Mouse (Mus musculus) ES-CJ7 (cell line): ENCODE measurements around the gene Radil.

Experiments
- DNase-seq: peaks from one replicate; pipeline ENCODE4 v3.0.0; 2011; ENCODE audit warnings: low read depth, low spot score

Gene Radil

DNA sequence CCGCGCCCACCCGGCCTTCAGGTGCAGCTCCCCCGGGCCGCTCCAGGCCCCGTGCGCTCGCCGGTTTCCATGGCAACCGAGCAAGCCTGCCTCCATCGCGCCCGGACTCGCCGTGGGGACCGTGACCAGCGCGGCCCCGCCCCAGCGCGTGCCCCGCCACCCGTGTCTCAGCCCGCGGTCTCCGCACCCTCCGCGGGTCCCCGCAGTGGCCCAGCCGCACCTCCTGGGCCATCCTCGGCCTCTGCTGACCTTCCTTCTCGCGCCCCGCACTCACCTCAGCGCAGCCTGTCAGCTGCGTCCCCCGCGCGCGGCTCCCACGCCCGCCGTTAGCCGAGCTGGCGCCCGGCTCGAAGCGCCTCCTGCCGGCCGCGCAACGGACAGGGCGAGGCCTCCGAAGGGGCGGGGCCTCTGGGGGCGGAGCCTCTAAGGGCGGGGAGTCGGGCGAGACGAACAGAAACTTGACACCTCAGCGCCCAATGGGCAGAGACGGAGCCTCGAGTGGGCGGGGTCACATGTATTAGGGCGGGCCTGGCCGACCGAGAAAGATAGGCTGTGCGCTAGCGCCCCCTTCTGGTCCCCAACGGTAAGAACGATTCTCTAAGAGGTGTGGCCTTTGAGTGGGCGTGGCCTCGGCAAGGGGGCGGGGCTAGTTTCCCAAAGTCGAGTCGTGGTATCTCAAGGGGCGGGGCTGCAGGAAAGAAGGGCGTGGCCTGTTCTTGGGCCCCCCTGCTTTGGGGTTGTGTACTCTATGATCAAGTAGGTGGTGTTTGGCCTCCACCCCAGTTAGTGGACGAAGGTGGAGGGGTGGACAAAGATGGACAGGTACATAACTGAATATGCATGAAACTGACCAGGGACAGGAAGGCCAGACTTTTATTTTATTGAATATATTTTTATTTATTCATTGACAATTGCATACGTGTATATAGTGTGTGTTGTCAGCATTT is at the start of gene Radil:
Gene Radil (minus strand): TSS at position 393 of the 947 bp plus-strand sequence.
- DNase-seq, result peak; percentile 98

GRCm38 (mm10) chr5:142597648-142598390 is 46.9 kb upstream of the Radil start:
- no peak for DNase-seq

- no peak for DNase-seq
These were observed 45.8 kb upstream of the Radil start for GRCm38 (mm10) chr5:142596723-142597122.

DNA sequence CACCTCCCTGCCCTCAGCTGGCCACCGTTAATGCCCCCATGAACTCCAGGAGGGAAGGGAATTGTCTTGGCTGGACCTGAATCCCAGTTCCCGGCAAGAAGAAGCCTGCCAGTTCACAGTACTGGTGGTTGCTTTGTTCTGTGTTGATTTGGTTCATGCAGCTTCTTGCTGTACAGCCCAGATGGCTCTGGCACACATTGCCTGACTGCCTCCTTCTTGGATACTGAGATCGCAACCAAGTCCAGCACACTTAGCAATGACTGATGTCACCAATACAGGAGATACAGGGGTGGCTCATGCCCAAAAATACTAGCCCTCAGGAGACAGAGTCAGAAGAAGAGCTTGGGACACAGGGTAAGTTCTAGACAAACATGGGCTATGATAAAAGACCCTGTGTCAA is 44.8 kb upstream of the Radil start:
- no peak for DNase-seq

GRCm38 (mm10) chr5:142590953-142591616 is 40.2 kb upstream of the Radil start:
- DNase-seq, result no peak

GRCm38 (mm10) chr5:142583616-142584126 is 32.8 kb upstream of the Radil start:
- DNase-seq, result no peak

GRCm38 (mm10) chr5:142581517-142581916 is 30.6 kb upstream of the Radil start:
- DNase-seq, result peak; percentile 77

DNA sequence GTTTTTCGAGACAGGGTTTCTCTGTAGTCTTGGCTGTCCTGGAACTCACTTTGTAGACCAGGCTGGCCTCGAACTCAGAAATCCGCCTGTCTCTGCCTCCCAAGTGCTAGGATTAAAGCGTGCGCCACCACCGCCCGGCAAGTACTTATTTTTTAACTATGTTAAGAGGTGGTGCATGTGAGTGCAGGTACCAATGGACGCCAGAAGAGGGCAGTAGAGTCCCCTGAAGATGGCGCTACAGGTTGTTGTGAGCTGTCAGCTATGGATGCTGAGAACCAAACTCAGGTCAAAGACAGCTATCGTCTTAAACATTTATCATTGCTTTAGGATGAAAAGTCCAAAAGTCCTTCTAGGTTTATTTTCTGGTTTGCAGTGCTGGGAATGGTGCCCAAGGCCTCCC is 27.3 kb upstream of the Radil start:
- DNase-seq, result peak; percentile 57

- DNase-seq, result no peak
These were observed 25.9 kb upstream of the Radil start for GRCm38 (mm10) chr5:142576832-142577231.

DNA sequence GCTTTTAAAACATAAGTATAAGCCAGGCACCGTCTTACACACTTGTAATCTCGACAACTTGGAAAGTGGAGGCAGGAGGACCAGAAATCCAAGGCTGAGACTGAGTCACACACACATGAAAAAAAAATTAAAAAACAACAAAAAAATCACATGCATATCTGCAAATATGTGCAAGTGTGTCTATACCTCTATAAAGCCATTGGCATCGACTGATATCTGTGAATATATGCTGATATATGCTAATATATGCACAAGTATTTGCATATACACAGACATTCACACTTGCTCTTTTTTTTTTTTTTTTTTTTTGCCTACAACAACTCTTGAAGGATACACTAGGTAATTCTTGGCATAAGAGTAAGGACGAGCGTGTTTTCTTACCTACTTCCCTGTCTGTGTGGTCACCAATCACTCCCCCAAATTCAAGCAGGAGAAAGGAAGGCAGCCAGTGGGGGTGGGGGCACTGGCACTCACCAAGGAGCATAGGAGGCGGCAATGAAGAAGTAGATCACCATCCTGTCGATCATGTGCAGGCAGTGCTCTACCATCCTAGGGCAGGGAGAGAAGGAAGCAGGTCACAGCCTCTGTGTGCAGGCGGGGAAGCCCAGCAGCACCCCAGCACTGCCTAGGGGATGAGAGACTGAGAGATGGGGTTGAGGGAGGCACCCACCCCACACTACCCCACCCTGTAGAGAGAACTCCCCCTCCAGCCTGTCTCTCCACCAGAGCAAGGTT is 23.6 kb upstream of the Radil start:
- no peak for DNase-seq

DNA sequence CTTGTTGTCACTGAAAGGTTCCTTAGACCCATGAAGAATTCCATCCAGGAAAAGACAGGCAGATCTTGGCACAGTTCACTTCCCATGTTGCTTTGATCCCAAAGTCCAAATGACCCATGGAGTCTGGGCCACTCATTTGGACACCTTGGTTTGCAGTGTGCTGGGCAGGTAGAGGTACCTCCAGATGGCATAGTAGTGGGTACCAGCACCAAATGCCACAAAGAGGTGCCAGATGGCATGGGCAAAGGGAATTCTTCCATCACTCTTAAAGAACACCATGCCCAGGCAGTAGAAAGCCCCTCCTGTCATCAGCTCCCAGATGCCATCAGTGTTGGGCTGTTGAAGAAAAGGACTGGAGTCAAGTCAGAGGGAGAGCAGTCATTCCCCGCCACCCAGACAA is 13.7 kb upstream of the Radil start:
- DNase-seq, result no peak

DNA sequence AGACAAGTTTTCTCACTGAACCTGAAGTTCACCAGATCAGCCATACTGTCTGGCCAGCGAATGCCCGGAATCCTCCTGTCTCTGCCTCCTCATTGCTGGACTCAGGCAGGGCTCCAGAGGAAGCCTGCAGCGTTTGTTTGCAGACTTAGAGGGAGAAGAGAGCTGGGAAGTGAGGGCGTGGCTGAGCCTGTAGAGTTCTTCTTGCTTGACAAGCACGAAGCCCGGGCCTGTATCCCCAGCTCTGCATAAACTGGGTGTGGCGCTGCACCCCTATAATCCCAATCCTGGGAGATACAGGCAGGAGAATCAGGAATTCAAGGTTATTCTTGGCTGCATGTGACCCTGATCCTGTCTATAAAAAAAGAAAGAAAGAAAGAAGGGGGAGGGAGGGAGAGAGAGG is 9.4 kb upstream of the Radil start:
- peak; percentile 56 for DNase-seq

- peak; percentile 73 for DNase-seq
These were observed 6.6 kb upstream of the Radil start for GRCm38 (mm10) chr5:142557397-142558067.

DNA sequence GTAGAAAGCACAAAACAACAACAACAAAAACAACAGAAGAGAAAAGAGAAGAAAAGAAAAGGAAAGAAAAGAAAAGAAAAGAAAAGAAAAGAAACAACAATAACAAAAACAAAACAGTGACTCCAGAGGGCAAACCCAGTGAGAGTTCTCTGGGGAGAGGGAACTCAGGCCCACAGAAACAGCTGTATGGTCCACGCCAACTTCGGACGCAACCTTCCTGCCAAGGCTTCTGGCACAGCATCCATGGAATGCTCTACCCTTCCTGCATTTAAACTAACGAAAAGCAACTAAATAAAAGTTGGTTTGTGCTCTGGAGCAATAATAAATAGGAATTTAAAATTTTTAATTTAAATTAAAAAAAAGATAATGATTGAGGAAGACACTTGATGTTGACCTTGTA is 5.8 kb upstream of the Radil start:
- DNase-seq, result no peak

DNA sequence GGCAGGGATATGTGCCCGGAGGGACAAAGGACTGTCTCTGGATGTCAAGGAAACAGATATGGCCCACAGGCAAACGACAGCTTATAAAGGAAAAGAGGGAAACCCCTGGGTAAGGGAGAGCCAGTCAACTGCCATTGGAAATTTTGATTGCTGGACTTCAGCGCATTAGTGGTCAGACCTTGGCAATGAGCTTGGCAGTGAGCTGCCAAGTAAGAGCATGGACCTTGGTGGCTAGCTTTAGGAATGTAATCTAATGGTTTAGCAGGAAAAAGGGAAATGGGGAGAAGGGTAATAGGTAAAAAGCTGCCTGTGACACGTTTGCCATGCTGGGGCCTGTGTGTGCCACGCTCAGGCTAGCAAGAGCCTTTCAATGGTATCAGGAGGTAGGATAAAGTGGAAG is 5.0 kb upstream of the Radil start:
- no peak for DNase-seq

DNA sequence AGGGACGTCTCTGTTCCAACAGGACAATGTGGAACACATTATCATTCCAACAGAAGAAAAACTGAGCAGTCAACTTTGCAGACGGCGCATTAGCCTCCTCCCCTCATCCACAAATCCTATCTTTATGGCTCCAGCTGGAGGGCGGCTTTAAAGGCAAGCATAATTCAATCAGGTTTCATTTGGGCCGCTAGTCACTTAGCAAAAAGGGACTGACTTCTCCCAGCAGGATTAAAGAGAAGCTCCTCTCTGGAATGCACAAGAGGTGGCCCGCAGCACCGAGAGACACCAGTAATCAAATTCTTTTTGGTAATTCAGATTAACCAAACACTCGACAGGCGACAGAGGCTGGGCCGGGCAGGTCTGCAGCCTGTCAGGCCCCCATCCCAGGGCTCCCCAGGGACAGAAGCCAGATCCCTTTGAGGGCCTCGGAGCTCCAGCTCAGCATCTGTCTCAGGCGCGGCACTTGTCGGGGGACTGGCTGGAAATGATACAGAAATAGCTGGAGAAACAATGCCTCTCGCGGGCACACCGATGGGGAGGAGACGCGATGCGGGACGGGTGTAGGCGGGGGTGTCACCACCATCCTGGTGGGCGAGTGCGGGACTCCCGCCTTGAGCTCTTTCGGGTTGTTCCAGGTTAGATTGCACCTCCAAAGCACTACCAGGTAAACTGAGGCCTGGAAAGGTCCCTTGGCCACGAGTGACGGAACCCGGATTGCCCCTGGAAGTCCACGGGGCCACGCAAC is 765 bp downstream of the Radil start:
- DNase-seq, result peak; percentile 21

- no peak for DNase-seq
These were observed 1.5 kb downstream of the Radil start for GRCm38 (mm10) chr5:142549441-142549840.

GRCm38 (mm10) chr5:142547066-142547465 is 3.8 kb downstream of the Radil start:
- no peak for DNase-seq

GRCm38 (mm10) chr5:142546344-142546743 is 4.6 kb downstream of the Radil start:
- DNase-seq, result peak; percentile 84
